Mouse (Mus musculus) common myeloid progenitor, adult 5-6 weeks (primary cell): Measurements from ENCODE around the gene Eef2kmt. TPM values are rescaled to one million over a fixed set of nuclear protein-coding genes. Genes with fewer than 3 reads are reported as not detected.
A peak's percentile ranks its signal among the peaks of the same experiment; 100 is the strongest.
"Not testable (repeated sequence)": the region's sequence is repeated elsewhere in the genome, so short reads cannot be mapped to it uniquely, and the experiment has no call there.

Experiments
- ATAC-seq: replicated peaks from 2 replicates; pipeline ENCODE4 v1.8.0; 2016; ENCODE audit warnings: low read depth, mild to moderate bottlenecking, moderate TSS enrichment, inconsistent platforms; ENCODE audit not compliant: poor library complexity, severe bottlenecking
- total RNA-seq: library from RNA; stranded (forward); fragments of 200-1000, 187-1606 nt; gene quantifications from 2 replicates; pipeline ENCODE4 v1.2.3, GENCODE M21; 2017

Gene Eef2kmt
- total RNA-seq, 1 experiment from 2014 or later, result 30.5 TPM

GRCm38 (mm10) chr16:5227501-5227900, 28.3 kb downstream of the Eef2kmt start:
- ATAC-seq, result not testable (repeated sequence)

GRCm38 (mm10) chr16:5226534-5226933, 29.2 kb downstream of the Eef2kmt start:
- not testable (repeated sequence) for ATAC-seq

DNA sequence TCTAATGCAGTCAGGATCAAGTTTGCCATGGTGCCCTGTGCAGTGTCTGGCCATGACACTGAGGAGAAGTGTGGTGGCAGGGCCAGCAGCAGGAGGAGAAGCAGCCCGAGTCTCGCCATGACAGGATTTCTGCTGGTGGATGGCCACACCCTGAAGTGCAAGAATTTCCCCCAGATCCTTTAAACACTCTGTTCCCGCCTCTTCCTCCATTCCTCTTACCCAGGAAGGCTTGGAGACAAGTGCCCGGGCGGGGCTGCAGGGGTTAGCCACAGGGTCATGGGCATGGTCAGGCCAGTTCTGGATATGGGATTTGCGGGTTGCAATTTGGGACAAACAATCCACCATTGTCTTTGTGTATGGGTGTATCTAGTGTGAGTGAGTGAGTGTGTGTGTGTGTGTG, 33.6 kb downstream of the Eef2kmt start, which contains the start of gene AU021092:
TSS of gene AU021092 (minus strand) at position 160 of the 400 bp plus-strand sequence.
- ATAC-seq, result no peak

GRCm38 (mm10) chr16:5221403-5221802, 34.4 kb downstream of the Eef2kmt start:
- no peak for ATAC-seq

DNA sequence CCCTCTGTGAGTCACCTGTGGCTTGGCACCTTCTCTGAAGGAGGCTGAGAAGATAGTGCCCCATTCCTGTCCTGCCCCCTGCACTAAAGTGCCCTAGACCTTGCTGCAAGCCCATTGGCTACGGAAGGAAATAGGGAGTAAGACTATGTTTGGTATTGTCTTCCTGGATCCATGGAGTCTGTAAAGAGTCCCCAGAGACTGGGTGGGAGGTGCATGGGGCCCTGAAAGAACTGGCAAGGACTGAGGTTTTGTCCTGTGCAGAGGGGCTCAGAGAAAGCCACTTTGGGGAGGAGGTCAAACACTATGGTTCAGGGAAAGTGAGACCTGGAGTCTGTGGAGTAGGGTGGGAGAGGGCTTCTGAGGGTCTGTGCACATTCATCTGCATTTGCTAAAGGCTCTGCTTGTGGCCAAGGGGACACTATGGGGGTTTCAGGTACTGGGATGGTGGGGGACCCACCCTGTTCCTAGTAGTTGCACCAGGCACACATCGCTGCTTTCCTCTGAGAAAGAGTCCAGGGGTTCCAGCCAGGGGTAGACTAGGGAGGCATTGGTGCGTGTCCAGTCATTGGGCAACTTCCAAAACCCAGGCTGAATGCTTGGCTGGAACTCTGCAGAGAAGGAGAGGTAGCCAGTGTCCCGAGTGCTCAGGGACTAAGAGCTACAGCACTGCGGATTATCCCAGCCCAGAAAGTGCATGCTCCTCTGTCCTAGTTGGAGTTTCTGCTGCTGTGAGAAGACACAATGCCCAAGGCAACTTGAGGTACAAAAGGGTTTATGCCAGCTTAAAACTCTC, 38.2 kb downstream of the Eef2kmt start:
- no peak for ATAC-seq

DNA sequence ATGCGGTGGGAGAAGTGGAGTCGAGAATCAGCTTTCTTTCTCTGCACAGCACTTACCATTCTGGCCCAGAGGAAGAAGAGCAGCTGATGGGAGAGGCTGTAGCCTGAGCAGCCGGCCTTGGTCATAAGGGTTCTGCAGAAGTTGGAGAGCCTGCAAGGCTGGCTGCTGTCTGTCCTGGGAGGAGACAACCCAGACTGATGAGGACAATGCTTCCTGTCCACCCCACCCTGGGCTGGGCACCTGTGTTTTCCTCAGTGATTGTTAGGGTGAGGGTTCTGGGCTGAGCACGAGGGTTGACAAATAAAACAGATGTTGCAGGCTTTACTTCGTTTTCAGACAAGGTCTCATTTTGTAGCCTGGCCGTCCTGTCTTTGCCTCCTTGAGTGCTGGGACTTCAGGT, 39.1 kb downstream of the Eef2kmt start:
- ATAC-seq, result no peak

- ATAC-seq, result no peak
Measured at GRCm38 (mm10) chr16:5214126-5214525, 41.7 kb downstream of the Eef2kmt start.

- ATAC-seq, result no peak
Measured at GRCm38 (mm10) chr16:5212150-5212549, 43.6 kb downstream of the Eef2kmt start.

- ATAC-seq, result peak; percentile 94
Measured at GRCm38 (mm10) chr16:5210365-5210764, 45.4 kb downstream of the Eef2kmt start.

DNA sequence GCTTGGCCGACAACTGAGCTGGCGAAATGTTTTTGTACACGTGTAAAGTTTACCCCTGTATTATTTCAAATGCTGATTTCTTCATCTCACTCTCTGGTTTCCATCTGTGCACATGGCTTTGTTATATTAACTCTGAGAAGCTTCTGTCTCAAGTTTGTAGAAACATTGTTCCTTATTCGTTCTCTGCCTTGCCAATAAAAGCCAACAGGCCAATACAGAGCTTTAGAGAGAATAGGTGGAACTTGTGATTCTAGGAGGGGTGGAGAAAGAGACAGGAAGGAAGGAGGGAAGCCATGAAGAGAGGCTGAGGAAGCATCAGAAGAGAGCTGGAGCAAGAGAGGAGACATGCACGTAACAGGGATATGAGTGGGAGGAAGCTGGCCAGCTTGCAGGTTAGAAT, 49.7 kb downstream of the Eef2kmt start:
- no peak for ATAC-seq

DNA sequence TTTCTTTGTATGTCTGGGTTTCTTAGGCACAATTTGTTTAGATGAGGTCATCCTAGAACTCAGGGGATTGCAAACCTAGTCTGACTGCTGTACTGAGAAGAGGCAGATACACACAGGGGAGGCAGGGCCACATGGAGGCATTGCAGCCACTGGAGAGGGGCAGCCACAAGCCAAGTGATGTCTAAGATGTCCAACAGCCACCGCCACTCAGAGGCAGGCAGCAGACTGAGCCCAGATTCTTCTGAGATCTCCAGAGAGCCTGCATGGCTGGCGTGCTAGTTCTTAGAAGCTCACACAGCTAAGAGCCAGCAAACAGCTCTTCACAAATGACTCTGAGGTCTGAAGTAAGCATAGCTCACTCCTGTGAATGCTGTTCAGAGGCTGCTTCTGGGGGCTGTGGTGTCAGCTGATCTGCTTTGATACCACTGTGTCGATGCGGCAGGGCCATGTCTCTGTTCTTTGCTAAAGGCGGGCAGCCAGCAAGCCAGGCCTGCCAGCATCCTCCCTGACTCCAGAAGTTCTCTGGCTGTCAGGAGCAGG, 50.3 kb downstream of the Eef2kmt start:
- no peak for ATAC-seq

GRCm38 (mm10) chr16:5203668-5204433, 51.9 kb downstream of the Eef2kmt start, which contains the start of gene Nagpa:
TSS of gene Nagpa (minus strand) at chr16:5204012.
- ATAC-seq, result peak; percentile 79

GRCm38 (mm10) chr16:5203200-5203599, 52.6 kb downstream of the Eef2kmt start:
- peak; percentile 18 for ATAC-seq

DNA sequence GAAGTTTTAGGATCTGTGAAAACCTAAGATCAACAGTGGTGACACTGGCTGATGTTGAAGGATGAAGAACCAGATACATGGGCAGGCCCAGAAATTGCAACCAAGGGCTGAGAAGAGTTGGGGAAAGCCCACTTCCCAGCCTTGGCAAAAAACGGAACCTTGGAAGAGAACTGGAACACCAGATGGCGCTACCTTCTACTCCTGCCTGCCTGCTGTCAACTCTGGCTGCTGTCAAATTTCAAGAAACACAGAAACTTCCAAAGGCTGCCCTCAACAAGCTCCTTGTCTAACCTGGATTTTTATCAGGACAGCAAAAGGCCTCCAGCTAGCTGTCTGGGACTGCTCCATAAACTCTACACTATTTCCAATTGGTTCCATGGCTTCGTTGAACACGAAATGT, 53.1 kb downstream of the Eef2kmt start:
- ATAC-seq, result peak; percentile 66

DNA sequence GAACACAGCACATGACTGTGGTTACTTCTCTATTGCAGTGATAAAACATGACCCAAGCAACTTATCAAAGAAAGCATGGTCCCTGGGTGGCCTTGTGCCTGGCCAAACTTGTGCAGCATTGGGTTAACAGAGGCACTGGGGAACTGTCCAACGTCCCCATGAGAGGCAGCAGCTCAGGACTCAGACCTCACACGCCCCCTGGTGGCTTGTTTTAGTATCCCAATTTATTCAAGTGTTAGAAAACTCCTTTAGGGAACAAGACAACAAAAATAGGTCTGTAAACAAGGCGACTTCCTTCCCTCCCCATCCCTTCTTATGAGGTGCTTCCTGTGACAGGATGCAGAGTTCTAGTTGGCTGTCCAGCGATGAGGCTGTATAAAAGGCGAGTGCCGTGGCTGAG, 60.7 kb downstream of the Eef2kmt start:
- peak; percentile 87 for ATAC-seq

Other genes starting within 250 kb of the Eef2kmt start
- gene Smim22, start 248.7 kb downstream of the Eef2kmt start, total RNA-seq, result not detected in 2 replicates
- 6.7 and 10.7 TPM in 2 replicates for gene Rogdi, start 242.4 kb downstream of the Eef2kmt start, total RNA-seq
- 89.6 and 95.6 TPM in 2 replicates for gene Glyr1, start 206.1 kb downstream of the Eef2kmt start, total RNA-seq
- gene Ubn1, start 205.9 kb downstream of the Eef2kmt start, total RNA-seq, result 50.9 and 67.4 TPM in 2 replicates
- gene Ppl, start 123.6 kb downstream of the Eef2kmt start, total RNA-seq, result 0.10 TPM in 1 of 2 replicates, not detected in the other
- gene Sec14l5, start 108.9 kb downstream of the Eef2kmt start, total RNA-seq, result not detected in 2 replicates
- 36.0 and 38.9 TPM in 2 replicates for gene Nagpa, start 52.0 kb downstream of the Eef2kmt start, total RNA-seq
- gene AU021092, start 33.7 kb downstream of the Eef2kmt start, total RNA-seq, result not detected in 2 replicates
- gene Alg1, start 22.4 kb downstream of the Eef2kmt start, total RNA-seq, result 21.5 and 23.6 TPM in 2 replicates